Mouse (Mus musculus): ENCODE data around the gene Elavl1.

- TF ChIP-seq CTCF (IDR thresholded peaks at IDR 0.05; ENCODE audit: extremely low read depth, insufficient read depth, low read length) (no peak), POLR2A (IDR thresholded peaks at IDR 0.05; ENCODE audit: extremely low read depth, insufficient read depth, low read length) (no peak)
These were observed 41.0 kb upstream of the Elavl1 start for GRCm38 (mm10) chr8:4366189-4366588.
